Mouse (Mus musculus) kidney, adult 2 months (tissue): Measurements from ENCODE around the gene Epor. TPM values are rescaled to one million over a fixed set of nuclear protein-coding genes. Genes with fewer than 3 reads are reported as not detected.

Experiments used
- DNase-seq: peaks from one replicate; pipeline ENCODE4 v3.0.0; 2021
- H3K27ac ChIP-seq: fragments of 200-500 bp; 2 replicates; pipeline ENCODE4 v1.5.1; 2012; ENCODE audit warnings: low read depth, low read length, control low read depth, inconsistent platforms; ENCODE audit not compliant: insufficient read depth
- H3K27me3 ChIP-seq: fragments of 200-500 bp; replicated peaks from 2 replicates; pipeline ENCODE4 v1.6.1; 2012; ENCODE audit warnings: mild to moderate bottlenecking, moderate library complexity, low read length, inconsistent platforms; ENCODE audit not compliant: control insufficient read depth, insufficient read depth
- H3K36me3 ChIP-seq: fragments of 200-500 bp; 2 replicates; pipeline ENCODE4 v1.6.1; 2012; ENCODE audit warnings: mild to moderate bottlenecking, moderate library complexity, low read length, inconsistent platforms; ENCODE audit not compliant: control insufficient read depth, insufficient read depth
- H3K4me1 ChIP-seq: fragments of 200-500 bp; 2 replicates; pipeline ENCODE4 v1.6.1; 2011; ENCODE audit warnings: low read length; ENCODE audit not compliant: control insufficient read depth, insufficient read depth
- H3K4me3 ChIP-seq: fragments of 200-500 bp; 2 replicates; pipeline ENCODE4 v1.5.1; 2011; ENCODE audit warnings: mild to moderate bottlenecking, low read depth, low read length, control low read depth; ENCODE audit not compliant: insufficient read depth
- CTCF ChIP-seq: fragments of 200-500 bp; conservative IDR thresholded peaks from 2 replicates; pipeline ENCODE4 v1.5.1; 2011; ENCODE audit warnings: low read depth, mild to moderate bottlenecking, control low read depth, low read length, moderate library complexity, mixed read lengths; ENCODE audit not compliant: insufficient read depth, insufficient read length
- POLR2A ChIP-seq: fragments of 200-500 bp; IDR thresholded peaks from one replicate; pipeline ENCODE4 v1.6.1; 2011; ENCODE audit warnings: low read depth, low read length, control low read depth
- WGBS: fragments of 180-500 bp; shearing (Covaris S2); methylation state at CpG from one replicate; pipeline ENCODE4 v1.1.7; 2018; 5-methylcytosine and 5-hydroxymethylcytosine counted together
- polyA plus RNA-seq: library from polyadenylated mRNA; depleted of rRNA; stranded (reverse); fragments of >200 nt; gene quantifications from 2 replicates; pipeline ENCODE4 v1.2.3, GENCODE M21; 2012

The Epor gene
- polyA plus RNA-seq, 1 experiment = 14.0 TPM

- WGBS = 93% methylated on average over 6 of the region's 6 CpGs
- Histone ChIP-seq H3K27me3 (no peaks in the 10 kb centered on the region), H3K4me3 (no peak overlapping the region), H3K4me1 (peaks cover 5% of the 10 kb centered on the region), H3K36me3 (no peaks in the 10 kb centered on the region), H3K27ac (no peak overlapping the region)
- TF ChIP-seq CTCF (no peak), POLR2A (no peak)
- DNase-seq = no peak
Measured at GRCm38 (mm10) chr9:22000296-22000695, 37.0 kb upstream of the Epor start.

- TF ChIP-seq CTCF = no peak
- TF ChIP-seq POLR2A = no peak
- WGBS = 81% methylated on average over 3 of the region's 3 CpGs
- Histone ChIP-seq H3K4me1 (no peaks in the 10 kb centered on the region; the same call in 1 of the 2 replicates), H3K36me3 (no peaks in the 10 kb centered on the region), H3K27ac (no peak overlapping the region), H3K4me3 (no peak overlapping the region), H3K27me3 (no peaks in the 10 kb centered on the region)
- no peak for DNase-seq
Measured at GRCm38 (mm10) chr9:21996178-21996867, 33.0 kb upstream of the Epor start.

GRCm38 (mm10) chr9:21992227-21992626, 28.9 kb upstream of the Epor start:
- TF ChIP-seq POLR2A = no peak
- no peak for TF ChIP-seq CTCF
- H3K27me3 ChIP-seq = no peaks in the 10 kb centered on the region
- no peak overlapping the region for H3K4me3 ChIP-seq
- peak; percentile 63 for DNase-seq
- peaks cover 7% of the 10 kb centered on the region for H3K4me1 ChIP-seq
- H3K36me3 ChIP-seq = no peaks in the 10 kb centered on the region
- H3K27ac ChIP-seq = no peak overlapping the region
- WGBS = 59% methylated on average over 4 of the region's 4 CpGs

GRCm38 (mm10) chr9:21989230-21990110, 26.2 kb upstream of the Epor start, which contains the start of gene Rgl3:
TSS of gene Rgl3 (minus strand) at chr9:21989446.
- H3K36me3 ChIP-seq = no peaks in the 10 kb centered on the region
- H3K4me3 ChIP-seq = peak within 1 kb of the TSS; percentile 92
- H3K4me1 ChIP-seq = peaks cover 7% of the 10 kb centered on the region
- H3K27ac ChIP-seq = peak within 1 kb of the TSS; percentile 96
- peak; percentile 88 for DNase-seq
- no peaks in the 10 kb centered on the region for H3K27me3 ChIP-seq
- 1% methylated on average over 42 of the region's 42 CpGs for WGBS
- TF ChIP-seq CTCF (no peak), POLR2A (peak; percentile 39)

GRCm38 (mm10) chr9:21988421-21989101, 25.3 kb upstream of the Epor start:
- H3K27me3 ChIP-seq = no peaks in the 10 kb centered on the region
- WGBS = 3% methylated on average over 32 of the region's 32 CpGs
- H3K27ac ChIP-seq = peak overlapping the region; percentile 57
- peak overlapping the region; percentile 92 for H3K4me3 ChIP-seq
- peaks cover 7% of the 10 kb centered on the region for H3K4me1 ChIP-seq
- DNase-seq = peak; percentile 85
- no peaks in the 10 kb centered on the region for H3K36me3 ChIP-seq
- TF ChIP-seq CTCF (no peak), POLR2A (no peak)

GRCm38 (mm10) chr9:21987592-21988342, 24.5 kb upstream of the Epor start:
- peak; percentile 19 for DNase-seq
- Histone ChIP-seq H3K27ac (peak overlapping the region; percentile 41), H3K4me1 (peaks cover 7% of the 10 kb centered on the region), H3K27me3 (no peaks in the 10 kb centered on the region), H3K36me3 (no peaks in the 10 kb centered on the region), H3K4me3 (peak overlapping the region; percentile 92)
- WGBS = 36% methylated on average over 36 of the region's 36 CpGs
- TF ChIP-seq POLR2A = no peak
- no peak for TF ChIP-seq CTCF
